Mouse (Mus musculus) MEL (cell line): ENCODE results near the gene Tmem269. TPM values are rescaled to one million over a fixed set of nuclear protein-coding genes. Genes with fewer than 3 reads are reported as not detected.

Experiments used
- DNase-seq: peaks from one replicate; pipeline ENCODE4 v3.0.0; 2011; ENCODE audit warnings: low read depth, low spot score
- H3K27ac ChIP-seq: 2 replicates; pipeline ENCODE4 v1.5.1; 2012; ENCODE audit warnings: low read depth, mild to moderate bottlenecking, control low read depth, low read length, moderate library complexity; ENCODE audit not compliant: control insufficient read depth
- H3K27me3 ChIP-seq, 2 experiments: fragments of 150-350 bp in 1 of 2; sonication (generic) in 1 of 2; 2 replicates each; pipeline ENCODE4 v1.6.1; 2012; ENCODE audit warnings: low read length in 2 of 2, mild to moderate bottlenecking in 2 of 2, improper control_type of control experiment in 1 of 2, moderate library complexity in 1 of 2; ENCODE audit not compliant: insufficient read depth in 2 of 2, control insufficient read depth in 1 of 2
- H3K36me3 ChIP-seq, 2 experiments: 2 replicates each; pipeline ENCODE4 v1.6.1; 2012 to 2014; ENCODE audit warnings: low read length in 2 of 2, improper control_type of control experiment in 1 of 2, inconsistent platforms in 1 of 2, mild to moderate bottlenecking in 1 of 2; ENCODE audit not compliant: insufficient read depth in 2 of 2, control insufficient read depth in 1 of 2
- H3K4me1 ChIP-seq, 2 experiments: fragments of 150-350 bp in 1 of 2; sonication (generic) in 1 of 2; 2 replicates each; pipeline ENCODE4 v1.6.1; 2012; ENCODE audit warnings: low read length in 2 of 2, improper control_type of control experiment in 1 of 2, mild to moderate bottlenecking in 1 of 2; ENCODE audit not compliant: insufficient read depth in 2 of 2, control insufficient read depth in 1 of 2
- H3K4me3 ChIP-seq, 2 experiments: fragments of 150-350 bp in 1 of 2; sonication (generic) in 1 of 2; 2 replicates each; pipeline ENCODE4 v1.5.1; 2012; ENCODE audit warnings: low read depth in 2 of 2, low read length in 2 of 2, mild to moderate bottlenecking in 2 of 2, moderate library complexity in 2 of 2, control low read depth in 1 of 2, improper control_type of control experiment in 1 of 2; ENCODE audit not compliant: control insufficient read depth in 1 of 2, insufficient read depth in 1 of 2
- H3K79me2 ChIP-seq: 2 replicates; pipeline ENCODE4 v1.6.1; 2012; ENCODE audit warnings: mild to moderate bottlenecking, low read length, moderate library complexity; ENCODE audit not compliant: control insufficient read depth, poor library complexity, insufficient read depth
- H3K9ac ChIP-seq: 2 replicates; pipeline ENCODE4 v1.6.1; 2012; ENCODE audit warnings: low read depth, mild to moderate bottlenecking, control low read depth, low read length, moderate library complexity; ENCODE audit not compliant: control insufficient read depth, poor library complexity, severe bottlenecking
- H3K9me3 ChIP-seq: fragments of 150-350 bp; sonication (generic); replicated peaks from 2 replicates; pipeline ENCODE4 v1.6.1; 2012; ENCODE audit warnings: mild to moderate bottlenecking, low read length, improper control_type of control experiment, moderate library complexity; ENCODE audit not compliant: insufficient read depth
- BHLHE40 ChIP-seq: IDR thresholded peaks from 2 replicates; pipeline ENCODE4 v1.6.1; 2012; ENCODE audit warnings: low read depth, mild to moderate bottlenecking, inconsistent platforms, low read length, improper control_type of control experiment, borderline replicate concordance
- CHD1 ChIP-seq: IDR thresholded peaks from 2 replicates; pipeline ENCODE4 v1.6.1; 2012; ENCODE audit warnings: low read depth, mild to moderate bottlenecking, inconsistent platforms, low read length, improper control_type of control experiment
- CHD2 ChIP-seq: IDR thresholded peaks from 2 replicates; pipeline ENCODE4 v1.6.1; 2011; ENCODE audit warnings: low read length, improper control_type of control experiment
- E2F4 ChIP-seq: IDR thresholded peaks from 2 replicates; pipeline ENCODE4 v1.6.1; 2011; ENCODE audit warnings: low read depth, low read length, improper control_type of control experiment, borderline replicate concordance
- GATA1 ChIP-seq: IDR thresholded peaks from 2 replicates; pipeline ENCODE4 v1.6.1; 2011; ENCODE audit warnings: low read depth, low read length, improper control_type of control experiment
- HCFC1 ChIP-seq: IDR thresholded peaks from 2 replicates; pipeline ENCODE4 v1.6.1; 2012; ENCODE audit warnings: low read depth, mild to moderate bottlenecking, inconsistent platforms, low read length, improper control_type of control experiment, moderate library complexity
- JUND ChIP-seq: IDR thresholded peaks from 2 replicates; pipeline ENCODE4 v1.6.1; 2011; ENCODE audit warnings: low read depth, mild to moderate bottlenecking, improper control_type of control experiment, low read length
- MAZ ChIP-seq: IDR thresholded peaks from 2 replicates; pipeline ENCODE4 v1.6.1; 2012; ENCODE audit warnings: low read depth, mild to moderate bottlenecking, inconsistent platforms, low read length, improper control_type of control experiment
- MXI1 ChIP-seq: IDR thresholded peaks from 2 replicates; pipeline ENCODE4 v1.6.1; 2011; ENCODE audit warnings: mild to moderate bottlenecking, low read depth, low read length, improper control_type of control experiment
- MYB ChIP-seq: IDR thresholded peaks from 2 replicates; pipeline ENCODE4 v1.6.1; 2011; ENCODE audit warnings: mild to moderate bottlenecking, low read depth, low read length, improper control_type of control experiment
- NRF1 ChIP-seq: IDR thresholded peaks from 2 replicates; pipeline ENCODE4 v1.6.1; 2014; ENCODE audit warnings: low read depth, mild to moderate bottlenecking, inconsistent platforms, low read length, improper control_type of control experiment, moderate library complexity; ENCODE audit not compliant: poor library complexity, insufficient read depth, severe bottlenecking
- POLR2A ChIP-seq, 2 experiments: IDR thresholded peaks; 2 replicates each; pipeline ENCODE4 v1.6.1; 2011 to 2012; ENCODE audit warnings: low read length in 2 of 2, mild to moderate bottlenecking in 2 of 2, control low read depth in 1 of 2, improper control_type of control experiment in 1 of 2, low read depth in 1 of 2, moderate library complexity in 1 of 2; ENCODE audit not compliant: control insufficient read depth in 1 of 2, insufficient read depth in 1 of 2, poor library complexity in 1 of 2
- RCOR1 ChIP-seq: IDR thresholded peaks from 2 replicates; pipeline ENCODE4 v1.6.1; 2012; ENCODE audit warnings: low read depth, mild to moderate bottlenecking, inconsistent platforms, low read length, improper control_type of control experiment
- SMC3 ChIP-seq: IDR thresholded peaks from 2 replicates; pipeline ENCODE4 v1.6.1; 2011; ENCODE audit warnings: low read depth, low read length, improper control_type of control experiment
- TCF12 ChIP-seq: IDR thresholded peaks from 2 replicates; pipeline ENCODE4 v1.6.1; 2014; ENCODE audit warnings: low read depth, mild to moderate bottlenecking, inconsistent platforms, low read length, improper control_type of control experiment, moderate library complexity
- USF1 ChIP-seq: IDR thresholded peaks from 2 replicates; pipeline ENCODE4 v1.6.1; 2014; ENCODE audit warnings: low read depth, mild to moderate bottlenecking, inconsistent platforms, low read length, improper control_type of control experiment, moderate library complexity
- ZC3H11A ChIP-seq: IDR thresholded peaks from 2 replicates; pipeline ENCODE4 v1.6.1; 2012; ENCODE audit warnings: low read depth, mild to moderate bottlenecking, inconsistent platforms, low read length, improper control_type of control experiment
- ZKSCAN1 ChIP-seq: IDR thresholded peaks from 2 replicates; pipeline ENCODE4 v1.6.1; 2012; ENCODE audit warnings: low read depth, mild to moderate bottlenecking, inconsistent platforms, low read length, improper control_type of control experiment, moderate library complexity
- polyA plus RNA-seq, 2 experiments: library from polyadenylated mRNA; stranded (reverse) in 1 of 2; unstranded in 1 of 2; fragments of >175 nt in 1 of 2; fragments of >200 nt in 1 of 2; gene quantifications; 2 replicates each; pipeline versions ENCODE4 v1.2.1 to v1.2.4; 2012; ENCODE audit warnings: low replicate concordance in 2 of 2, low read depth in 1 of 2; ENCODE audit not compliant: insufficient read length in 2 of 2, insufficient read depth in 1 of 2, missing spikeins in 1 of 2
- total RNA-seq: library from RNA; depleted of rRNA; stranded (reverse); fragments of 300-350 nt; gene quantifications from 2 replicates; pipeline ENCODE4 v1.2.3, GENCODE M21; 2012

The Tmem269 gene
- total and polyA plus RNA-seq, 3 experiments: 0.07 TPM; not detected in 2

DNA sequence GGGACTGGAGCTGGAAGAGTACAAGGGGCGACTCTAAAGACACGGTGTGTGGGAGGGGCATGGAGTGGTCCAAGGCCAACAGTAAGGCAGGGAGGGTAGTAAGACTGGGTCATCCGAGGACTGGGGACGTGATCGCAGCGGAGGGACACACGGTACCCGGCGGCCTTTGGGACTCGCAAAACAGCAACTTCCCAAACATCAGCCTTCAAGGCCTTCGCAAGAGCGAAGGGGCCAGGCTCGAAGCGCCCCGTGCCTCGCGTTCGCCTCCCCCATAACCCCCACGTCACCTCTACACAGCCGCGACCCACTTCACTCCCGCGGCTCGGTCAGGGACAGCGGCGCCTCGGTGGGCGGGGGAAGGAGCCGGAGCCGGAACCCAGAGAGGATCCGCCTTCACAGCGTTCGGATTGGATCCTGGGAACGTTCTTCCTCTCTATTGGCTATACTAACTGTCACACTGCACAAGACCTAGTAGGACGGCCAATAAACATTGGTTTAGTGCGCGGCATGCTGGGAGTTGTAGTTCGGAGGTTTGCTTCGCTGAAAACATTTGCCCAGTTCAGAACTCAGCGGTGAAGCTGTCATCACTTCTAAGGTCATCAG lies 44.1 kb downstream of the Tmem269 start, which contains the start of gene Zfp691 (continued):
- TF ChIP-seq TCF12: no peak; the same call in 1 of the 2 replicates
- no peak for TF ChIP-seq USF1
- TF ChIP-seq SMC3: no peak

DNA sequence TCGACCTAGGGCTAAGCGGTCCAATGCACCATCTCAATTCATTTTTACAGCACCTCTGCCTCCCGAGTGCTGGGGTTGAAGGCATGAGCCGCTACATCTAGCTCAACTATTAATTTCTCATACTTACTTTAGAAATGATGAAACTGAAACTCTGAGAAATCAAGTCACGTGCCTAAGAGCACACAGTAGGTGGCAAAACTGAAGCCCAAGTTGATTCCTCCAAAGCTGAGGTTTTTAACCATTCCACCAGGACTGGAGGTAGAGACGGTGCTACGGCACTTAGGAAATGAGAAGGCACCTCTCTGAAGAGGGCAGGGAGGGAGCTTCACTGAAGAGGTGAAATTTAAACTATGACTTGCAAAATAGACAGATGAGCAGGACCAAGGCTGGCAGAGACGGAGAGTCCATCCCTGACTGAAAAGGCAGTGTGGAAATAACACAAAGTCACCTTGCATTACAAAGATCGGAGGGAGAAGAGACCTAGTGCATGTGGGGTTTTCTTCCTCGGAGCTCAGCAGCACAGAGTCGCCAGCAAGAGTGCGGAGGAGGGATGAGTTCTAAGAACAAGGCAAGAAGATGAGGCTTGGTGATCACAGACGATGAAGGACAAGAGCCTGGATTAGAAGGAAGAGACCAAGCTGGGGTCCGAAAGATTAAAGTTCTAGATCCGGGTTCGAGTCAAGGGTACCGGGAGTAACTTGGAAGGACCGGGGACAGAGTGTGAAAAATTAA lies 44.9 kb downstream of the Tmem269 start:
- Histone ChIP-seq H3K4me1 (peaks cover 0 to 8% of the 10 kb centered on the region in 2 experiments; a peak in 2 of 4 replicates), H3K9me3 (no peaks in the 10 kb centered on the region), H3K36me3 (peaks cover 0 to 7% of the 10 kb centered on the region in 2 experiments; a peak in 3 of 4 replicates), H3K27me3 (no peaks in the 10 kb centered on the region), H3K27ac (no peak overlapping the region), H3K4me3 (peak overlapping the region; percentile 72 to 98), H3K9ac (peak overlapping the region; percentile 77), H3K79me2 (peaks cover 10% of the 10 kb centered on the region)
- TF ChIP-seq CHD2 (no peak), CHD1 (no peak), ZKSCAN1 (peak; percentile 85), JUND (no peak), USF1 (peak; percentile 24; the same call in 1 of the 2 replicates), MXI1 (peak; percentile 10; the same call in 1 of the 2 replicates), MYB (no peak), POLR2A (IDR thresholded peaks at IDR 0.05; ENCODE audit: control insufficient read depth in 1 of 2, insufficient read depth in 1 of 2, low read depth in 1 of 2, low read length in 2 of 2, poor library complexity in 1 of 2) (no peak), ZC3H11A (no peak), E2F4 (no peak), GATA1 (no peak), SMC3 (no peak), HCFC1 (no peak), BHLHE40 (peak; percentile 37; the same call in 1 of the 2 replicates), RCOR1 (no peak), MAZ (no peak), NRF1 (no peak)
- DNase-seq: peak; percentile 63
